Mouse (Mus musculus) hindbrain, embryonic 12.5 days (tissue): ENCODE measurements around the gene Mettl26. TPM values are rescaled to one million over a fixed set of nuclear protein-coding genes. Genes with fewer than 3 reads are reported as not detected.

Experiments
- microRNA-seq: library from miRNA; unstranded; fragments of <30 nt; microRNA quantifications from one replicate; pipeline ENCODE4, GENCODE M21; 2017
- polyA plus RNA-seq: library from polyadenylated mRNA; unstranded; fragments of >200 nt; fragmentation: Nextera tagmentation; extraction: Ambion mirVana; gene quantifications from 2 replicates; pipeline ENCODE4 v1.2.1, GENCODE M21; 2016

Gene Mettl26
- polyA plus RNA-seq, 1 experiment from 2014 or later: 53.2 TPM

Small RNA genes within 50 kb of the gene (microRNA-seq; reads per million reads assigned to microRNA genes)
- gene Mir3082: not detected

Other genes with a start within 250 kb of the Mettl26 start
- 0.54 and 0.77 TPM in 2 replicates for gene Gng13, start 157.9 kb upstream of the Mettl26 start, polyA plus RNA-seq
- gene Chtf18, start 147.7 kb upstream of the Mettl26 start, polyA plus RNA-seq: 21.4 and 26.8 TPM in 2 replicates
- gene Rpusd1, start 147.4 kb upstream of the Mettl26 start, polyA plus RNA-seq: 19.3 and 20.3 TPM in 2 replicates
- gene Mslnl, start 139.0 kb upstream of the Mettl26 start, polyA plus RNA-seq: not detected in 2 replicates
- 0.75 TPM in 1 of 2 replicates, not detected in the other for gene Msln, start 120.7 kb upstream of the Mettl26 start, polyA plus RNA-seq
- 25.1 and 26.8 TPM in 2 replicates for gene Narfl, start 101.3 kb upstream of the Mettl26 start, polyA plus RNA-seq
- gene Haghl, start 89.4 kb upstream of the Mettl26 start, polyA plus RNA-seq: 98.4 and 105 TPM in 2 replicates
- 0.40 and 0.63 TPM in 2 replicates for gene Ccdc78, start 88.5 kb upstream of the Mettl26 start, polyA plus RNA-seq
- 69.7 and 76.0 TPM in 2 replicates for gene Fam173a, start 82.2 kb upstream of the Mettl26 start, polyA plus RNA-seq
- gene AC134908.4, start 79.4 kb upstream of the Mettl26 start, polyA plus RNA-seq: 0.98 TPM in 1 of 2 replicates, not detected in the other
- gene Metrn, start 77.9 kb upstream of the Mettl26 start, polyA plus RNA-seq: 62.2 and 71.0 TPM in 2 replicates
- 22.8 and 23.5 TPM in 2 replicates for gene Fbxl16, start 66.0 kb upstream of the Mettl26 start, polyA plus RNA-seq
- gene Wdr24, start 51.4 kb upstream of the Mettl26 start, polyA plus RNA-seq: 25.9 and 27.0 TPM in 2 replicates
- gene Jmjd8, start 46.2 kb upstream of the Mettl26 start, polyA plus RNA-seq: 64.0 and 64.7 TPM in 2 replicates
- gene Stub1, start 41.7 kb upstream of the Mettl26 start, polyA plus RNA-seq: 271 and 291 TPM in 2 replicates
- 6.1 and 7.5 TPM in 2 replicates for gene Rhbdl1, start 37.8 kb upstream of the Mettl26 start, polyA plus RNA-seq
- 3.9 TPM in 2 replicates for gene Gm20683, start 33.3 kb upstream of the Mettl26 start, polyA plus RNA-seq
- 18.5 and 19.4 TPM in 2 replicates for gene Rhot2, start 30.2 kb upstream of the Mettl26 start, polyA plus RNA-seq
- 30.0 and 31.2 TPM in 2 replicates for gene Wdr90, start 13.6 kb upstream of the Mettl26 start, polyA plus RNA-seq
- 6.2 and 6.3 TPM in 2 replicates for gene Mcrip2, start 6.3 kb upstream of the Mettl26 start, polyA plus RNA-seq
- 0.29 and 0.90 TPM in 2 replicates for gene Wfikkn1, start 5.8 kb downstream of the Mettl26 start, polyA plus RNA-seq
- 42.1 and 43.6 TPM in 2 replicates for gene Rab40c, start 44.7 kb downstream of the Mettl26 start, polyA plus RNA-seq
- gene Pigq, start 69.9 kb downstream of the Mettl26 start, polyA plus RNA-seq: 53.6 and 57.5 TPM in 2 replicates
- gene Nhlrc4, start 69.9 kb downstream of the Mettl26 start, polyA plus RNA-seq: 0.27 TPM in 1 of 2 replicates, not detected in the other
- gene A930017K11Rik, start 77.5 kb downstream of the Mettl26 start, polyA plus RNA-seq: 0.17 and 0.18 TPM in 2 replicates
- 32.5 and 32.6 TPM in 2 replicates for gene Capn15, start 110.7 kb downstream of the Mettl26 start, polyA plus RNA-seq
- 37.1 and 42.8 TPM in 2 replicates for gene Rab11fip3, start 194.5 kb downstream of the Mettl26 start, polyA plus RNA-seq
- 33.1 and 33.8 TPM in 2 replicates for gene Decr2, start 215.3 kb downstream of the Mettl26 start, polyA plus RNA-seq
- gene Nme4, start 220.5 kb downstream of the Mettl26 start, polyA plus RNA-seq: 50.4 and 52.9 TPM in 2 replicates
- 2.9 and 3.0 TPM in 2 replicates for gene Tmem8, start 238.2 kb downstream of the Mettl26 start, polyA plus RNA-seq
- 171 and 184 TPM in 2 replicates for gene Mrpl28, start 248.4 kb downstream of the Mettl26 start, polyA plus RNA-seq